Mouse (Mus musculus): ENCODE results near the gene St8sia4. TPM values are rescaled to one million over a fixed set of nuclear protein-coding genes. Genes with fewer than 3 reads are reported as not detected.
"Not testable (repeated sequence)": the region's sequence is repeated elsewhere in the genome, so short reads cannot be mapped to it uniquely, and the experiment has no call there.

The St8sia4 gene
- polyA plus RNA-seq, 1 experiment from 2014 or later = 15.6 TPM

GRCm38 (mm10) chr1:95572619-95573540, 94.5 kb downstream of the St8sia4 start:
- ATAC-seq (ENCODE audit: low FRiP score) (no peak), DNase-seq (ENCODE audit: low spot score, missing footprints) (no peak)
- Histone ChIP-seq H3K36me3 (ENCODE audit: control insufficient read depth, insufficient read depth, low read length) (no peaks in the 10 kb centered on the region), H3K27me3 (ENCODE audit: control insufficient read depth, insufficient read depth, low read length) (no peaks in the 10 kb centered on the region), H3K9ac (ENCODE audit: low read length) (no peak overlapping the region), H3K4me3 (ENCODE audit: low read depth, low read length) (no peak overlapping the region), H3K27ac (ENCODE audit: low read depth, low read length) (no peak overlapping the region), H3K9me3 (ENCODE audit: control insufficient read depth, low read length) (no peaks in the 10 kb centered on the region), H3K4me2 (no peak overlapping the region), H3K4me1 (ENCODE audit: control insufficient read depth, insufficient read depth, low read length) (no peaks in the 10 kb centered on the region)
- 91% methylated on average over 9 of the region's 9 CpGs for WGBS

- DNase-seq (ENCODE audit: low spot score, missing footprints) (no peak), ATAC-seq (ENCODE audit: low FRiP score) (no peak)
- H3K36me3 ChIP-seq (ENCODE audit: control insufficient read depth, insufficient read depth, low read length) = no peaks in the 10 kb centered on the region
- H3K9ac ChIP-seq (ENCODE audit: low read length) = no peak overlapping the region
- H3K27me3 ChIP-seq (ENCODE audit: control insufficient read depth, insufficient read depth, low read length) = no peaks in the 10 kb centered on the region
- H3K27ac ChIP-seq (ENCODE audit: low read depth, low read length) = no peak overlapping the region
- H3K4me2 ChIP-seq = no peak overlapping the region
- 94% methylated on average over 1 of the region's 1 CpGs for WGBS
- no peak overlapping the region for H3K4me3 ChIP-seq (ENCODE audit: low read depth, low read length)
- H3K9me3 ChIP-seq (ENCODE audit: control insufficient read depth, low read length) = no peaks in the 10 kb centered on the region
- H3K4me1 ChIP-seq (ENCODE audit: control insufficient read depth, insufficient read depth, low read length) = no peaks in the 10 kb centered on the region
These were observed 96.3 kb downstream of the St8sia4 start for GRCm38 (mm10) chr1:95571106-95571505.

GRCm38 (mm10) chr1:95554556-95554955, 112.8 kb downstream of the St8sia4 start:
- not testable (repeated sequence) for H3K4me1 ChIP-seq (ENCODE audit: control insufficient read depth, insufficient read depth, low read length); H3K4me2 ChIP-seq; H3K9me3 ChIP-seq (ENCODE audit: control insufficient read depth, low read length); H3K4me3 ChIP-seq (ENCODE audit: low read depth, low read length); H3K9ac ChIP-seq (ENCODE audit: low read length); H3K27me3 ChIP-seq (ENCODE audit: control insufficient read depth, insufficient read depth, low read length); DNase-seq (ENCODE audit: low spot score, missing footprints); ATAC-seq (ENCODE audit: low FRiP score); H3K36me3 ChIP-seq (ENCODE audit: control insufficient read depth, insufficient read depth, low read length); H3K27ac ChIP-seq (ENCODE audit: low read depth, low read length)

- Histone ChIP-seq H3K9ac (ENCODE audit: low read length) (no peak overlapping the region), H3K4me1 (ENCODE audit: control insufficient read depth, insufficient read depth, low read length) (no peaks in the 10 kb centered on the region), H3K27ac (ENCODE audit: low read depth, low read length) (no peak overlapping the region), H3K36me3 (ENCODE audit: control insufficient read depth, insufficient read depth, low read length) (no peaks in the 10 kb centered on the region), H3K4me2 (no peak overlapping the region), H3K27me3 (ENCODE audit: control insufficient read depth, insufficient read depth, low read length) (no peaks in the 10 kb centered on the region), H3K9me3 (ENCODE audit: control insufficient read depth, low read length) (no peaks in the 10 kb centered on the region), H3K4me3 (ENCODE audit: low read depth, low read length) (no peak overlapping the region)
- ATAC-seq (ENCODE audit: low FRiP score) = no peak
- DNase-seq (ENCODE audit: low spot score, missing footprints) = no peak
- 71% methylated on average over 3 of the region's 3 CpGs for WGBS
These were observed 125.9 kb downstream of the St8sia4 start for GRCm38 (mm10) chr1:95541460-95541859.
